Mouse (Mus musculus) intestine, embryonic 16.5 days (tissue): ENCODE measurements around the gene Ip6k2. TPM values are rescaled to one million over a fixed set of nuclear protein-coding genes. Genes with fewer than 3 reads are reported as not detected.

Experiments used
- ATAC-seq: fragments of 200-750 bp; cut with Nextera tagmentation; 2 replicates; pipeline ENCODE4 v1.8.0; 2017; ENCODE audit warnings: moderate TSS enrichment, moderate library complexity
- H3K27ac ChIP-seq: fragments of 300-500 bp; sonication (generic); 2 replicates; pipeline ENCODE4 v1.5.1; 2014; ENCODE audit warnings: mild to moderate bottlenecking, low read length
- H3K27me3 ChIP-seq: fragments of 300-500 bp; sonication (generic); replicated peaks from 2 replicates; pipeline ENCODE4 v1.6.1; 2014; ENCODE audit warnings: low read length, control low read depth, mixed read lengths; ENCODE audit not compliant: control insufficient read depth, insufficient read depth
- H3K36me3 ChIP-seq: fragments of 300-500 bp; sonication (generic); 2 replicates; pipeline ENCODE4 v1.6.1; 2014; ENCODE audit warnings: low read length, control low read depth; ENCODE audit not compliant: control insufficient read depth, insufficient read depth
- H3K4me1 ChIP-seq: fragments of 300-500 bp; sonication (generic); 2 replicates; pipeline ENCODE4 v1.6.1; 2014; ENCODE audit warnings: low read length, control low read depth, mixed read lengths; ENCODE audit not compliant: control insufficient read depth, insufficient read depth
- H3K4me2 ChIP-seq: fragments of 300-500 bp; sonication (generic); 2 replicates; pipeline ENCODE4 v1.6.1; 2014; ENCODE audit warnings: low read depth, low read length, control low read depth
- H3K4me3 ChIP-seq: fragments of 300-500 bp; sonication (generic); 2 replicates; pipeline ENCODE4 v1.5.1; 2014; ENCODE audit warnings: mild to moderate bottlenecking, low read length
- H3K9ac ChIP-seq: fragments of 300-500 bp; sonication (generic); 2 replicates; pipeline ENCODE4 v1.6.1; 2014; ENCODE audit warnings: low read depth, low read length
- H3K9me3 ChIP-seq: fragments of 300-500 bp; sonication (generic); 2 replicates; pipeline ENCODE4 v1.6.1; 2016; ENCODE audit warnings: low read length, control low read depth; ENCODE audit not compliant: control insufficient read depth
- WGBS: fragments of 180-500 bp; shearing (Covaris S2); extraction: QIAGEN DNeasy Blood & Tissue Kit; methylation state at CpG from one replicate; pipeline ENCODE4 v1.1.7; 2014; 5-methylcytosine and 5-hydroxymethylcytosine counted together
- polyA plus RNA-seq: library from polyadenylated mRNA; unstranded; fragments of >200 nt; fragmentation: Nextera tagmentation; extraction: Ambion mirVana; gene quantifications from 2 replicates; pipeline ENCODE4 v1.2.1, GENCODE M21; 2015

Ip6k2 gene
- polyA plus RNA-seq, 1 experiment from 2014 or later = 57.2 TPM

GRCm38 (mm10) chr9:108752142-108752920, 31.3 kb upstream of the Ip6k2 start:
- Histone ChIP-seq H3K27me3 (no peaks in the 10 kb centered on the region), H3K4me3 (no peak overlapping the region), H3K9me3 (no peaks in the 10 kb centered on the region), H3K4me2 (no peak overlapping the region), H3K36me3 (0 out of 2 replicates have a peak, but pooled peaks cover 4% of the 10 kb centered on the region), H3K4me1 (no peaks in the 10 kb centered on the region), H3K27ac (no peak overlapping the region), H3K9ac (no peak overlapping the region)
- 87% methylated on average over 10 of the region's 11 CpGs for WGBS
- ATAC-seq = no peak

- no peak for ATAC-seq
- Histone ChIP-seq H3K4me1 (no peaks in the 10 kb centered on the region), H3K4me2 (no peak overlapping the region), H3K27me3 (no peaks in the 10 kb centered on the region), H3K36me3 (0 out of 2 replicates have a peak, but pooled peaks cover 4% of the 10 kb centered on the region), H3K9ac (no peak overlapping the region), H3K27ac (no peak overlapping the region), H3K4me3 (no peak overlapping the region), H3K9me3 (no peaks in the 10 kb centered on the region)
- WGBS = 76% methylated on average over 9 of the region's 9 CpGs
These were observed 30.3 kb upstream of the Ip6k2 start for GRCm38 (mm10) chr9:108753326-108753725.

- Histone ChIP-seq H3K9me3 (no peaks in the 10 kb centered on the region), H3K4me2 (no peak overlapping the region), H3K36me3 (0 out of 2 replicates have a peak, but pooled peaks cover 2% of the 10 kb centered on the region), H3K27ac (no peak overlapping the region), H3K9ac (no peak overlapping the region), H3K27me3 (no peaks in the 10 kb centered on the region), H3K4me3 (no peak overlapping the region), H3K4me1 (no peaks in the 10 kb centered on the region)
- WGBS = 89% methylated on average over 3 of the region's 3 CpGs
- no peak for ATAC-seq
These were observed 29.6 kb upstream of the Ip6k2 start for GRCm38 (mm10) chr9:108753976-108754375.

GRCm38 (mm10) chr9:108754423-108754822, 29.2 kb upstream of the Ip6k2 start:
- Histone ChIP-seq H3K4me3 (no peak overlapping the region), H3K4me1 (no peaks in the 10 kb centered on the region), H3K9me3 (no peaks in the 10 kb centered on the region), H3K27ac (no peak overlapping the region), H3K27me3 (no peaks in the 10 kb centered on the region), H3K9ac (no peak overlapping the region), H3K36me3 (no peaks in the 10 kb centered on the region), H3K4me2 (no peak overlapping the region)
- ATAC-seq = no peak
- WGBS = 82% methylated on average over 5 of the region's 5 CpGs

GRCm38 (mm10) chr9:108757406-108757805, 26.2 kb upstream of the Ip6k2 start:
- no peaks in the 10 kb centered on the region for H3K36me3 ChIP-seq
- no peak overlapping the region for H3K4me2 ChIP-seq
- no peaks in the 10 kb centered on the region for H3K4me1 ChIP-seq
- H3K4me3 ChIP-seq = no peak overlapping the region
- no peaks in the 10 kb centered on the region; the same call in 1 of the 2 replicates for H3K9me3 ChIP-seq
- H3K27me3 ChIP-seq = no peaks in the 10 kb centered on the region
- H3K9ac ChIP-seq = no peak overlapping the region
- 53% methylated on average over 6 of the region's 6 CpGs for WGBS
- no peak overlapping the region for H3K27ac ChIP-seq
- no peak for ATAC-seq

- no peak overlapping the region for H3K4me2 ChIP-seq
- no peaks in the 10 kb centered on the region for H3K4me1 ChIP-seq
- H3K9me3 ChIP-seq = no peaks in the 10 kb centered on the region; the same call in 1 of the 2 replicates
- no peak overlapping the region for H3K27ac ChIP-seq
- ATAC-seq = no peak
- 93% methylated on average over 20 of the region's 20 CpGs for WGBS
- H3K36me3 ChIP-seq = no peaks in the 10 kb centered on the region
- no peak overlapping the region for H3K9ac ChIP-seq
- H3K4me3 ChIP-seq = no peak overlapping the region
- H3K27me3 ChIP-seq = no peaks in the 10 kb centered on the region
These were observed 24.5 kb upstream of the Ip6k2 start for GRCm38 (mm10) chr9:108759121-108759520.

- Histone ChIP-seq H3K27me3 (no peaks in the 10 kb centered on the region), H3K4me1 (no peaks in the 10 kb centered on the region), H3K27ac (no peak overlapping the region), H3K4me2 (no peak overlapping the region), H3K4me3 (no peak overlapping the region), H3K9me3 (no peaks in the 10 kb centered on the region; the same call in 1 of the 2 replicates), H3K9ac (no peak overlapping the region), H3K36me3 (no peaks in the 10 kb centered on the region)
- WGBS = 59% methylated on average over 2 of the region's 2 CpGs
- no peak for ATAC-seq
These were observed 23.8 kb upstream of the Ip6k2 start for GRCm38 (mm10) chr9:108759805-108760204.

GRCm38 (mm10) chr9:108761561-108761960, 22.0 kb upstream of the Ip6k2 start:
- Histone ChIP-seq H3K9ac (no peak overlapping the region), H3K4me1 (no peaks in the 10 kb centered on the region), H3K4me2 (no peak overlapping the region), H3K36me3 (no peaks in the 10 kb centered on the region), H3K4me3 (no peak overlapping the region), H3K27ac (no peak overlapping the region), H3K27me3 (no peaks in the 10 kb centered on the region), H3K9me3 (no peaks in the 10 kb centered on the region; the same call in 1 of the 2 replicates)
- ATAC-seq = no peak

GRCm38 (mm10) chr9:108764971-108765370, 18.6 kb upstream of the Ip6k2 start:
- Histone ChIP-seq H3K4me2 (no peak overlapping the region), H3K4me3 (no peak overlapping the region), H3K36me3 (no peaks in the 10 kb centered on the region), H3K4me1 (no peaks in the 10 kb centered on the region), H3K9ac (no peak overlapping the region), H3K27ac (no peak overlapping the region), H3K27me3 (no peaks in the 10 kb centered on the region), H3K9me3 (no peaks in the 10 kb centered on the region)
- WGBS = 60% methylated on average over 10 of the region's 10 CpGs
- ATAC-seq = no peak
